24 mouse cellular contexts compared by ENCODE assay signal in the genomic region with DNA sequence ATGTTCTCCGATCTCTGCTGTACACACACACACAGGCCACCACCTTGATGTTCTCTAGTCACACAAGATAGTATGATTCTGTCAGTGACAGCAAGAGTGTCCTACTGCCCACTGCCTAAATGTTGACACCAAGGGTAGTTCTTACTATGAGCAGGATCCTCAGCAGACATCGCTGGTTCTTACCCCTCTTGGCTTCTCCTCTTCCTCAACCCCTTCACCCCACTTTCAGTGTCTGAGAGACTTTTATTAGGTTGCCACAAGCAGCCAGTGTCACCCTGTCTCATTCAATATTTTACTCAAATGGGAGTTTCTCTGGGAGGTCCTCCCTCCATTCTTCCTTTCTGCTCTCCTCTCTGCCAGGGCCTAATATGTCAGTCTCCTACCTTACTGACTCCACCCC. TPM values are rescaled to one million over a fixed set of nuclear protein-coding genes. Genes with fewer than 3 reads are reported as not detected.
A peak's percentile ranks its signal among the peaks of the same experiment; 100 is the strongest.
DNase-seq lines count a peak whose midpoint lies in the region; ATAC-seq and TF ChIP-seq lines count a peak whose summit lies in the region.
"Had no signal": no experiment of that assay in that cellular context is flagged by ENCODE, and none has a peak within 500 bp of the region (broad histone marks: within the 10 kb centered on the region; RNA-seq: fewer than 3 reads in every experiment).

No protein-coding gene starts in this region.

- H3K27ac ChIP-seq in heart, embryonic 11.5 days (ENCODE audit: low read depth, low read length) = no peak overlapping the region
- no peak overlapping the region for H3K27ac ChIP-seq in liver, embryonic 11.5 days (ENCODE audit: low read depth, low read length)
- no peak overlapping the region for H3K27ac ChIP-seq in liver, postnatal 0 days (ENCODE audit: low read depth)
- H3K27ac ChIP-seq in midbrain, embryonic 11.5 days (ENCODE audit: low read depth, low read length) = no peak overlapping the region
- no peak overlapping the region for H3K27ac ChIP-seq in midbrain, embryonic 14.5 days (replicated peaks; ENCODE audit: low read depth, low read length)
- H3K27ac ChIP-seq: embryonic facial prominence, embryonic 13.5 days; embryonic facial prominence, embryonic 15.5 days; forebrain, embryonic 10.5 days; forebrain, embryonic 12.5 days had no signal

- H3K27me3 ChIP-seq in heart, embryonic 11.5 days (ENCODE audit: control insufficient read depth, insufficient read depth, low read length) = no peaks in the 10 kb centered on the region
- no peaks in the 10 kb centered on the region for H3K27me3 ChIP-seq in liver, embryonic 11.5 days (replicated peaks; ENCODE audit: control insufficient read depth, insufficient read depth, low read length)
- H3K27me3 ChIP-seq in liver, postnatal 0 days (ENCODE audit: insufficient read depth, low read length) = no peaks in the 10 kb centered on the region
- no peaks in the 10 kb centered on the region for H3K27me3 ChIP-seq in midbrain, embryonic 11.5 days (ENCODE audit: control insufficient read depth, insufficient read depth, low read length)
- no peaks in the 10 kb centered on the region for H3K27me3 ChIP-seq in midbrain, embryonic 14.5 days (ENCODE audit: control insufficient read depth, insufficient read depth, low read length)
- H3K27me3 ChIP-seq: embryonic facial prominence, embryonic 13.5 days; embryonic facial prominence, embryonic 15.5 days; forebrain, embryonic 12.5 days had no signal

- H3K4me1 ChIP-seq in heart, embryonic 11.5 days (ENCODE audit: control insufficient read depth, insufficient read depth, low read length) = no peaks in the 10 kb centered on the region
- H3K4me1 ChIP-seq in liver, embryonic 11.5 days (replicated peaks; ENCODE audit: control insufficient read depth, insufficient read depth, low read length) = no peaks in the 10 kb centered on the region
- H3K4me1 ChIP-seq in liver, postnatal 0 days (ENCODE audit: insufficient read depth) = no peaks in the 10 kb centered on the region
- 0 out of 2 replicates have a peak, but pooled peaks cover 2% of the 10 kb centered on the region for H3K4me1 ChIP-seq in midbrain, embryonic 11.5 days (ENCODE audit: control insufficient read depth, insufficient read depth, low read length)
- H3K4me1 ChIP-seq in midbrain, embryonic 14.5 days (ENCODE audit: control insufficient read depth, insufficient read depth, low read length) = peaks cover 5% of the 10 kb centered on the region; the same call in 1 of the 2 replicates
- H3K4me1 ChIP-seq: embryonic facial prominence, embryonic 13.5 days; embryonic facial prominence, embryonic 15.5 days had no signal

- H3K36me3 ChIP-seq in heart, embryonic 11.5 days (ENCODE audit: control insufficient read depth, insufficient read depth, low read length) = no peaks in the 10 kb centered on the region
- no peaks in the 10 kb centered on the region for H3K36me3 ChIP-seq in liver, embryonic 11.5 days (ENCODE audit: control insufficient read depth, insufficient read depth, low read length)
- no peaks in the 10 kb centered on the region for H3K36me3 ChIP-seq in liver, postnatal 0 days (replicated peaks; ENCODE audit: insufficient read depth, low read length)
- H3K36me3 ChIP-seq in midbrain, embryonic 11.5 days (ENCODE audit: control insufficient read depth, insufficient read depth, low read length) = no peaks in the 10 kb centered on the region
- H3K36me3 ChIP-seq in midbrain, embryonic 14.5 days (ENCODE audit: control insufficient read depth, insufficient read depth, low read length) = no peaks in the 10 kb centered on the region
- H3K36me3 ChIP-seq: embryonic facial prominence, embryonic 13.5 days; embryonic facial prominence, embryonic 15.5 days; forebrain, embryonic 10.5 days; forebrain, embryonic 12.5 days had no signal

- TF ChIP-seq EP300 in liver, postnatal 0 days (IDR thresholded peaks at IDR 0.05; ENCODE audit: low read depth) = no peak

- no peaks in the 10 kb centered on the region for H3K9me3 ChIP-seq in heart, embryonic 11.5 days (replicated peaks; ENCODE audit: control insufficient read depth, low read length)
- H3K9me3 ChIP-seq in liver, embryonic 11.5 days (ENCODE audit: control insufficient read depth, low read length) = no peaks in the 10 kb centered on the region
- no peaks in the 10 kb centered on the region for H3K9me3 ChIP-seq in liver, postnatal 0 days (ENCODE audit: low read length)
- H3K9me3 ChIP-seq in midbrain, embryonic 11.5 days (ENCODE audit: control insufficient read depth, low read length) = no peaks in the 10 kb centered on the region
- H3K9me3 ChIP-seq in midbrain, embryonic 14.5 days (ENCODE audit: control insufficient read depth, low read length) = no peaks in the 10 kb centered on the region
- H3K9me3 ChIP-seq: embryonic facial prominence, embryonic 13.5 days; embryonic facial prominence, embryonic 15.5 days; forebrain, embryonic 10.5 days; forebrain, embryonic 12.5 days had no signal

- no peak overlapping the region for H3K9ac ChIP-seq in heart, embryonic 11.5 days (ENCODE audit: low read depth, low read length)
- no peak overlapping the region for H3K9ac ChIP-seq in liver, embryonic 11.5 days (ENCODE audit: low read depth, low read length)
- H3K9ac ChIP-seq in liver, postnatal 0 days (replicated peaks) = no peak overlapping the region
- H3K9ac ChIP-seq in midbrain, embryonic 11.5 days (ENCODE audit: low read length) = no peak overlapping the region
- H3K9ac ChIP-seq in midbrain, embryonic 14.5 days (replicated peaks; ENCODE audit: low read length) = no peak overlapping the region
- H3K9ac ChIP-seq: embryonic facial prominence, embryonic 13.5 days; embryonic facial prominence, embryonic 15.5 days; forebrain, embryonic 12.5 days had no signal

- TF ChIP-seq CTCF in liver, postnatal 0 days (IDR thresholded peaks at IDR 0.05; ENCODE audit: low read depth) = no peak

- 92% methylated on average over 2 of the region's 2 CpGs for whole genome bisulfite sequencing in heart, embryonic 11.5 days (ENCODE audit: insufficient replicate concordance)
- 79% methylated on average over 2 of the region's 2 CpGs for WGBS in liver, embryonic 11.5 days
- 79% methylated on average over 2 of the region's 2 CpGs for WGBS in liver, postnatal 0 days (ENCODE audit: insufficient replicate concordance)
- WGBS in midbrain, embryonic 11.5 days = 93% methylated on average over 2 of the region's 2 CpGs
- 100% methylated on average over 2 of the region's 2 CpGs for WGBS in midbrain, embryonic 14.5 days

- no peak for ATAC-seq in heart, embryonic 11.5 days (replicated peaks; ENCODE audit: insufficient number of reproducible peaks, low FRiP score, low TSS enrichment)
- ATAC-seq in liver, embryonic 11.5 days (replicated peaks; ENCODE audit: low FRiP score) = 0 out of 2 replicates have a peak, but pooled peaks have one; percentile 40
- ATAC-seq in liver, postnatal 0 days = no peak
- ATAC-seq in midbrain, embryonic 11.5 days (ENCODE audit: low FRiP score) = 0 out of 2 replicates have a peak, but pooled peaks have one; percentile 30
- no peak for ATAC-seq in midbrain, embryonic 14.5 days (ENCODE audit: low FRiP score, low TSS enrichment)
- ATAC-seq: forebrain, embryonic 14.5 days; forebrain, embryonic 16.5 days had no signal

- H3K4me3 ChIP-seq in heart, embryonic 11.5 days (ENCODE audit: low read depth, low read length) = no peak overlapping the region
- H3K4me3 ChIP-seq in liver, embryonic 11.5 days (ENCODE audit: low read depth, low read length) = no peak overlapping the region
- H3K4me3 ChIP-seq in liver, postnatal 0 days (ENCODE audit: low read depth, low read length) = no peak overlapping the region
- no peak overlapping the region for H3K4me3 ChIP-seq in midbrain, embryonic 11.5 days (ENCODE audit: low read depth, low read length)
- no peak overlapping the region for H3K4me3 ChIP-seq in midbrain, embryonic 14.5 days (replicated peaks; ENCODE audit: low read depth, low read length)
- H3K4me3 ChIP-seq: embryonic facial prominence, embryonic 13.5 days; embryonic facial prominence, embryonic 15.5 days; erythroblast, embryonic 14.5 days; forebrain, embryonic 10.5 days; forebrain, embryonic 12.5 days had no signal

- no peak overlapping the region for H3K4me2 ChIP-seq in heart, embryonic 11.5 days
- H3K4me2 ChIP-seq in liver, embryonic 11.5 days = no peak overlapping the region
- no peak overlapping the region for H3K4me2 ChIP-seq in liver, postnatal 0 days (ENCODE audit: low read depth, low read length)
- H3K4me2 ChIP-seq in midbrain, embryonic 11.5 days = no peak overlapping the region
- H3K4me2 ChIP-seq in midbrain, embryonic 14.5 days (ENCODE audit: low read length) = no peak overlapping the region
- H3K4me2 ChIP-seq: embryonic facial prominence, embryonic 13.5 days; embryonic facial prominence, embryonic 15.5 days; forebrain, embryonic 12.5 days had no signal

- DNase-seq in heart, adult 11 months = peak; percentile 62
- no peak for DNase-seq in liver, embryonic 11.5 days (ENCODE audit: low spot score)
- DNase-seq in liver, postnatal 0 days = no peak
- DNase-seq in midbrain, embryonic 11.5 days (ENCODE audit: low spot score, missing footprints) = peak; percentile 51
- DNase-seq in midbrain, embryonic 14.5 days = no peak
- DNase-seq: adrenal gland, adult 2 months; adrenal gland, postnatal 10 days; adrenal gland, postnatal 25 days; cerebellum, adult 11 months; cerebellum, adult 18-20 months; cerebellum, adult 8-10 months; cerebellum, adult 9-11 months; cerebellum, postnatal 14 days; cerebellum, postnatal 36 days had no signal

RNA-seq across cellular contexts. Expression of a gene that starts 10.6 kb away (rescaled TPM):
- polyA plus RNA-seq in heart, embryonic 11.5 days (2014; fragmentation: Nextera tagmentation; extraction: Ambion mirVana) = 0.21 and 0.58 TPM in 2 replicates
- 0.09 and 0.11 TPM in 2 replicates for polyA plus RNA-seq in liver, embryonic 11.5 days (2014; fragmentation: Nextera tagmentation; extraction: Ambion mirVana)
- polyA plus RNA-seq in liver, postnatal 0 days (2015; fragmentation: Nextera tagmentation; extraction: Ambion mirVana) = not detected in 2 replicates
- 0.10 and 0.15 TPM in 2 replicates for polyA plus RNA-seq in midbrain, embryonic 11.5 days (2014; fragmentation: Nextera tagmentation; extraction: Ambion mirVana)
- 0.12 TPM in 1 of 2 replicates, not detected in the other for polyA plus RNA-seq in midbrain, embryonic 14.5 days (2014; fragmentation: Nextera tagmentation; extraction: Ambion mirVana)
- polyA plus RNA-seq: adrenal gland, adult 2 months; C2C12; embryonic facial prominence, embryonic 11.5 days; embryonic facial prominence, embryonic 13.5 days; erythroblast, embryonic 14.5 days; forebrain, embryonic 10.5 days; forebrain, embryonic 12.5 days; forebrain, embryonic 16.5 days had no signal

Comparison
In these comparisons a context has a peak if more than half of its experiments do, and no peak if none do; other contexts are left out.
1. DNase-seq: peak in heart, adult 11 months (single experiment) and midbrain, embryonic 11.5 days (single experiment); none in liver, embryonic 11.5 days (single experiment), liver, postnatal 0 days (single experiment) and midbrain, embryonic 14.5 days (single experiment).
2. ATAC-seq: peak in liver, embryonic 11.5 days (single experiment) and midbrain, embryonic 11.5 days (single experiment); none in heart, embryonic 11.5 days (single experiment), liver, postnatal 0 days (single experiment) and midbrain, embryonic 14.5 days (single experiment).